Mouse (Mus musculus): ENCODE results near the gene Ndufa11. TPM values are rescaled to one million over a fixed set of nuclear protein-coding genes. Genes with fewer than 3 reads are reported as not detected.

The Ndufa11 gene
- 524 and 561 TPM in 2 replicates for polyA plus RNA-seq (2015; fragmentation: Nextera tagmentation; extraction: Ambion mirVana)

GRCm38 (mm10) chr17:56717363-56718058 is at the start of gene Ndufa11, which contains the start of gene Vmac:
Gene Ndufa11 (plus strand): TSS chr17:56717767.
Gene Vmac (minus strand): TSS chr17:56718022.

GRCm38 (mm10) chr17:56672941-56673646 is 44.5 kb upstream of the Ndufa11 start, which contains the start of gene Ranbp3:
Gene Ranbp3 (plus strand): TSS chr17:56673294.

GRCm38 (mm10) chr17:56757416-56758123 is 40.0 kb downstream of the Ndufa11 start, which contains the start of gene Nrtn:
Gene Nrtn (minus strand): TSS chr17:56757530.

GRCm38 (mm10) chr17:56764474-56765354 is 47.1 kb downstream of the Ndufa11 start, which contains the start of gene Dus3l:
Gene Dus3l (plus strand): TSS chr17:56764757.

GRCm38 (mm10) chr17:56769950-56770349 is 52.4 kb downstream of the Ndufa11 start, which contains the start of gene Prr22:
Gene Prr22 (plus strand): TSS chr17:56770250.

Other genes starting within 250 kb of the Ndufa11 start
- gene Ptprs, start 241.3 kb upstream of the Ndufa11 start, polyA plus RNA-seq (2015; fragmentation: Nextera tagmentation; extraction: Ambion mirVana), result 37.4 and 42.8 TPM in 2 replicates
- gene Znrf4, start 205.3 kb upstream of the Ndufa11 start, polyA plus RNA-seq (2015; fragmentation: Nextera tagmentation; extraction: Ambion mirVana), result not detected in 2 replicates
- 9.6 and 11.7 TPM in 2 replicates for gene Gm20219, start 163.4 kb upstream of the Ndufa11 start, polyA plus RNA-seq (2015; fragmentation: Nextera tagmentation; extraction: Ambion mirVana)
- 28.1 and 30.2 TPM in 2 replicates for gene Safb2, start 133.2 kb upstream of the Ndufa11 start, polyA plus RNA-seq (2015; fragmentation: Nextera tagmentation; extraction: Ambion mirVana)
- gene Safb, start 132.9 kb upstream of the Ndufa11 start, polyA plus RNA-seq (2015; fragmentation: Nextera tagmentation; extraction: Ambion mirVana), result 33.7 and 43.2 TPM in 2 replicates
- gene 2410015M20Rik, start 108.0 kb upstream of the Ndufa11 start, polyA plus RNA-seq (2015; fragmentation: Nextera tagmentation; extraction: Ambion mirVana), result 232 and 244 TPM in 2 replicates
- gene Rpl36, start 104.4 kb upstream of the Ndufa11 start, polyA plus RNA-seq (2015; fragmentation: Nextera tagmentation; extraction: Ambion mirVana), result 1,651 and 1,836 TPM in 2 replicates
- gene Lonp1, start 90.9 kb upstream of the Ndufa11 start, polyA plus RNA-seq (2015; fragmentation: Nextera tagmentation; extraction: Ambion mirVana), result 28.0 and 29.6 TPM in 2 replicates
- 4.6 TPM in 2 replicates for gene Catsperd, start 89.6 kb upstream of the Ndufa11 start, polyA plus RNA-seq (2015; fragmentation: Nextera tagmentation; extraction: Ambion mirVana)
- 45.2 and 45.5 TPM in 2 replicates for gene Ranbp3, start 44.5 kb upstream of the Ndufa11 start, polyA plus RNA-seq (2015; fragmentation: Nextera tagmentation; extraction: Ambion mirVana)
- 16.6 and 18.3 TPM in 2 replicates for gene Vmac, start 255 bp downstream of the Ndufa11 start, polyA plus RNA-seq (2015; fragmentation: Nextera tagmentation; extraction: Ambion mirVana)
- gene Nrtn, start 39.8 kb downstream of the Ndufa11 start, polyA plus RNA-seq (2015; fragmentation: Nextera tagmentation; extraction: Ambion mirVana), result 13.4 and 14.0 TPM in 2 replicates
- gene Dus3l, start 47.0 kb downstream of the Ndufa11 start, polyA plus RNA-seq (2015; fragmentation: Nextera tagmentation; extraction: Ambion mirVana), result 19.8 and 24.6 TPM in 2 replicates
- gene Prr22, start 52.5 kb downstream of the Ndufa11 start, polyA plus RNA-seq (2015; fragmentation: Nextera tagmentation; extraction: Ambion mirVana), result 0.19 and 0.31 TPM in 2 replicates
- gene Rfx2, start 113.2 kb downstream of the Ndufa11 start, polyA plus RNA-seq (2015; fragmentation: Nextera tagmentation; extraction: Ambion mirVana), result 3.7 and 4.2 TPM in 2 replicates
- not detected in 2 replicates for gene Acsbg2, start 156.7 kb downstream of the Ndufa11 start, polyA plus RNA-seq (2015; fragmentation: Nextera tagmentation; extraction: Ambion mirVana)
- 10.6 and 11.7 TPM in 2 replicates for gene 1700061G19Rik, start 157.7 kb downstream of the Ndufa11 start, polyA plus RNA-seq (2015; fragmentation: Nextera tagmentation; extraction: Ambion mirVana)
- 15.8 and 18.0 TPM in 2 replicates for gene Mllt1, start 217.6 kb downstream of the Ndufa11 start, polyA plus RNA-seq (2015; fragmentation: Nextera tagmentation; extraction: Ambion mirVana)

Data from urinary bladder, postnatal 0 days (tissue).